Mouse (Mus musculus): Measurements from ENCODE around the gene Gm17349. TPM values are rescaled to one million over a fixed set of nuclear protein-coding genes. Genes with fewer than 3 reads are reported as not detected.

The Gm17349 gene
- polyA plus RNA-seq, 1 experiment from 2014 or later: not detected

GRCm38 (mm10) chr15:99698533-99699085 is 6.7 kb downstream of the Gm17349 start:
- no peaks in the 10 kb centered on the region; the same call in 1 of the 2 replicates for H3K79me2 ChIP-seq (ENCODE audit: inconsistent target)
- H3K4me3 ChIP-seq (ENCODE audit: inconsistent target): no peak overlapping the region
- 44% methylated on average over 18 of the region's 20 CpGs for WGBS (ENCODE audit: missing documents)
- H3K36me3 ChIP-seq (ENCODE audit: inconsistent target): no peaks in the 10 kb centered on the region
- H3K27ac ChIP-seq: no peak overlapping the region

GRCm38 (mm10) chr15:99697309-99697708 is 8.0 kb downstream of the Gm17349 start:
- Histone ChIP-seq H3K27ac (no peak overlapping the region), H3K36me3 (ENCODE audit: inconsistent target) (no peaks in the 10 kb centered on the region), H3K79me2 (ENCODE audit: inconsistent target) (no peaks in the 10 kb centered on the region), H3K4me3 (ENCODE audit: inconsistent target) (no peak overlapping the region)
- WGBS (ENCODE audit: missing documents): 49% methylated on average over 2 of the region's 2 CpGs

- Histone ChIP-seq H3K79me2 (ENCODE audit: inconsistent target) (no peaks in the 10 kb centered on the region), H3K27ac (no peak overlapping the region), H3K4me3 (ENCODE audit: inconsistent target) (no peak overlapping the region), H3K36me3 (ENCODE audit: inconsistent target) (no peaks in the 10 kb centered on the region)
- 61% methylated on average over 9 of the region's 9 CpGs for WGBS (ENCODE audit: missing documents)
These were observed 13.3 kb downstream of the Gm17349 start for GRCm38 (mm10) chr15:99691976-99692375.

GRCm38 (mm10) chr15:99690924-99691323 is 14.4 kb downstream of the Gm17349 start:
- 22% methylated on average over 4 of the region's 4 CpGs for WGBS (ENCODE audit: missing documents)
- Histone ChIP-seq H3K36me3 (ENCODE audit: inconsistent target) (no peaks in the 10 kb centered on the region), H3K4me3 (ENCODE audit: inconsistent target) (no peak overlapping the region), H3K27ac (no peak overlapping the region), H3K79me2 (ENCODE audit: inconsistent target) (no peaks in the 10 kb centered on the region)

- no peak overlapping the region for H3K4me3 ChIP-seq (ENCODE audit: inconsistent target)
- 9% methylated on average over 4 of the region's 4 CpGs for WGBS (ENCODE audit: missing documents)
- H3K27ac ChIP-seq: no peak overlapping the region
- no peaks in the 10 kb centered on the region for H3K36me3 ChIP-seq (ENCODE audit: inconsistent target)
- no peaks in the 10 kb centered on the region for H3K79me2 ChIP-seq (ENCODE audit: inconsistent target)
These were observed 16.6 kb downstream of the Gm17349 start for GRCm38 (mm10) chr15:99688712-99689111.

GRCm38 (mm10) chr15:99684156-99684555 is 21.1 kb downstream of the Gm17349 start:
- 95% methylated on average over 5 of the region's 5 CpGs for WGBS (ENCODE audit: missing documents)
- no peaks in the 10 kb centered on the region for H3K79me2 ChIP-seq (ENCODE audit: inconsistent target)
- no peaks in the 10 kb centered on the region for H3K36me3 ChIP-seq (ENCODE audit: inconsistent target)
- no peak overlapping the region for H3K27ac ChIP-seq
- H3K4me3 ChIP-seq (ENCODE audit: inconsistent target): no peak overlapping the region

- Histone ChIP-seq H3K79me2 (ENCODE audit: inconsistent target) (no peaks in the 10 kb centered on the region), H3K27ac (no peak overlapping the region), H3K36me3 (ENCODE audit: inconsistent target) (no peaks in the 10 kb centered on the region), H3K4me3 (ENCODE audit: inconsistent target) (no peak overlapping the region)
- 90% methylated on average over 7 of the region's 7 CpGs for WGBS (ENCODE audit: missing documents)
These were observed 22.4 kb downstream of the Gm17349 start for GRCm38 (mm10) chr15:99682880-99683279.

GRCm38 (mm10) chr15:99679008-99679407 is 26.3 kb downstream of the Gm17349 start:
- H3K79me2 ChIP-seq (ENCODE audit: inconsistent target): no peaks in the 10 kb centered on the region
- WGBS (ENCODE audit: missing documents): 82% methylated on average over 7 of the region's 7 CpGs
- no peaks in the 10 kb centered on the region for H3K36me3 ChIP-seq (ENCODE audit: inconsistent target)
- H3K27ac ChIP-seq: no peak overlapping the region
- H3K4me3 ChIP-seq (ENCODE audit: inconsistent target): no peak overlapping the region

GRCm38 (mm10) chr15:99678063-99678800 is 27.1 kb downstream of the Gm17349 start:
- WGBS (ENCODE audit: missing documents): 25% methylated on average over 13 of the region's 13 CpGs
- H3K4me3 ChIP-seq (ENCODE audit: inconsistent target): no peak overlapping the region
- H3K36me3 ChIP-seq (ENCODE audit: inconsistent target): no peaks in the 10 kb centered on the region
- H3K27ac ChIP-seq: no peak overlapping the region
- H3K79me2 ChIP-seq (ENCODE audit: inconsistent target): no peaks in the 10 kb centered on the region

GRCm38 (mm10) chr15:99677089-99677488 is 28.2 kb downstream of the Gm17349 start:
- no peaks in the 10 kb centered on the region for H3K79me2 ChIP-seq (ENCODE audit: inconsistent target)
- 91% methylated on average over 8 of the region's 8 CpGs for WGBS (ENCODE audit: missing documents)

GRCm38 (mm10) chr15:99674866-99675265 is 30.4 kb downstream of the Gm17349 start:
- Histone ChIP-seq H3K79me2 (ENCODE audit: inconsistent target) (no peaks in the 10 kb centered on the region), H3K4me3 (ENCODE audit: inconsistent target) (no peak overlapping the region), H3K36me3 (ENCODE audit: inconsistent target) (no peaks in the 10 kb centered on the region), H3K27ac (no peak overlapping the region)
- WGBS (ENCODE audit: missing documents): 79% methylated on average over 3 of the region's 3 CpGs

More at GRCm38 (mm10) chr15:99677089-99677488, 28.2 kb downstream of the Gm17349 start:
- Histone ChIP-seq H3K27ac (no peak overlapping the region), H3K36me3 (ENCODE audit: inconsistent target) (no peaks in the 10 kb centered on the region), H3K4me3 (ENCODE audit: inconsistent target) (no peak overlapping the region)

GRCm38 (mm10) chr15:99671783-99672182 is 33.5 kb downstream of the Gm17349 start:
- Histone ChIP-seq H3K27ac (no peak overlapping the region), H3K36me3 (ENCODE audit: inconsistent target) (no peaks in the 10 kb centered on the region), H3K4me3 (ENCODE audit: inconsistent target) (no peak overlapping the region), H3K79me2 (ENCODE audit: inconsistent target) (no peaks in the 10 kb centered on the region)
- whole genome bisulfite sequencing (ENCODE audit: missing documents): 38% methylated on average over 14 of the region's 14 CpGs

- H3K36me3 ChIP-seq (ENCODE audit: inconsistent target): no peaks in the 10 kb centered on the region
- no peak overlapping the region for H3K27ac ChIP-seq
- WGBS (ENCODE audit: missing documents): 12% methylated on average over 16 of the region's 17 CpGs
- H3K4me3 ChIP-seq (ENCODE audit: inconsistent target): no peak overlapping the region
- H3K79me2 ChIP-seq (ENCODE audit: inconsistent target): no peaks in the 10 kb centered on the region
These were observed 34.2 kb downstream of the Gm17349 start for GRCm38 (mm10) chr15:99670964-99671670.

- H3K27ac ChIP-seq: no peak within 1 kb of the TSS
- H3K36me3 ChIP-seq (ENCODE audit: inconsistent target): no peaks in the 10 kb centered on the region
- H3K79me2 ChIP-seq (ENCODE audit: inconsistent target): no peaks in the 10 kb centered on the region
- H3K4me3 ChIP-seq (ENCODE audit: inconsistent target): no peak within 1 kb of the TSS
- 1% methylated on average over 70 of the region's 74 CpGs for WGBS (ENCODE audit: missing documents)
These were observed 35.0 kb downstream of the Gm17349 start, which contains the start of gene Asic1 for GRCm38 (mm10) chr15:99670154-99670821. TSS of gene Asic1 (plus strand) at chr15:99670368.
